Mouse (Mus musculus) B cell, adult (primary cell): ENCODE results near the gene Vmn2r16. TPM values are rescaled to one million over a fixed set of nuclear protein-coding genes. Genes with fewer than 3 reads are reported as not detected.

Source experiments
- total RNA-seq: library from RNA; stranded (reverse); gene quantifications from 4 replicates; pipeline ENCODE4 v1.2.4, GENCODE M21; 2023; ENCODE audit not compliant: inconsistent age

The Vmn2r16 gene
- not detected in 4 replicates for total RNA-seq

GRCm38 (mm10) chr5:109329862-109330261 is at the start of gene Vmn2r16:
Vmn2r16 (plus strand) TSS chr5:109330162.

GRCm38 (mm10) chr5:109297544-109297943 is 32.4 kb upstream of the Vmn2r16 start, which contains the start of gene Vmn2r15:
Vmn2r15 (minus strand) TSS chr5:109297644.

GRCm38 (mm10) chr5:109419388-109419787 is 89.4 kb downstream of the Vmn2r16 start, which contains the start of gene Vmn2r17:
Vmn2r17 (plus strand) TSS chr5:109419688.

Other genes with a start within 250 kb of the Vmn2r16 start
- not detected in 4 replicates for gene Vmn2r12, start 232.2 kb upstream of the Vmn2r16 start, total RNA-seq
- not detected in 4 replicates for gene Vmn2r13, start 138.0 kb upstream of the Vmn2r16 start, total RNA-seq
- gene Vmn2r14, start 105.5 kb upstream of the Vmn2r16 start, total RNA-seq: not detected in 4 replicates
- gene Vmn2r15, start 32.5 kb upstream of the Vmn2r16 start, total RNA-seq: not detected in 4 replicates
- gene Vmn2r17, start 89.5 kb downstream of the Vmn2r16 start, total RNA-seq: not detected in 4 replicates
- 98.6 to 104 TPM (median 100 TPM) in 4 replicates for gene Crlf2, start 228.8 kb downstream of the Vmn2r16 start, total RNA-seq